Mouse (Mus musculus): ENCODE measurements around the gene Eif6. TPM values are rescaled to one million over a fixed set of nuclear protein-coding genes. Genes with fewer than 3 reads are reported as not detected.

The Eif6 gene
- polyA plus RNA-seq, 1 experiment from 2014 or later = 287 TPM

DNA sequence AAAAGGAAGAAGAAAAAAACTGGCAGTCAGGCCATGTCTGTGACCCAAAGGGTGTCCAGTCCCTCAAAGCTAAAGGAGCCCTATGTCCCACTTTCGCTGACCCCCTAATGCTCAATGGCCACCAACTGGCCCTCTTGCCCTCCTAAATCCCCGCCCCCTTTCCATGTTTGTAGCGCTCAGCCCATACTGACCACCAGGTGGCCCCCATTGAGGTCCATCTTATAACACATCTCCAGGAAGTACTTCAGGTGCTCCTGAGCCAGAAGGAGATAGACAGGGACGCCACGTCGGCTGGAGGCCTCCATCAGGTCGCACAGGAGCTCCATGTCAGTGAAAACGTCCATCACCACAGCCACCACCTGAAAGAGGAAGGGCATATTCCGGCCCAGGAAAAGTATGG, 4.6 kb upstream of the Eif6 start:
- Histone ChIP-seq H3K27me3 (replicated peaks; ENCODE audit: control insufficient read depth, insufficient read depth, low read length) (no peaks in the 10 kb centered on the region), H3K27ac (ENCODE audit: low read length) (no peak overlapping the region), H3K4me1 (ENCODE audit: control insufficient read depth, insufficient read depth, low read length) (peaks cover 15% of the 10 kb centered on the region), H3K9ac (ENCODE audit: low read depth, low read length) (no peak overlapping the region), H3K36me3 (ENCODE audit: control insufficient read depth, insufficient read depth, low read length) (no peaks in the 10 kb centered on the region), H3K9me3 (ENCODE audit: control insufficient read depth, low read length) (no peaks in the 10 kb centered on the region), H3K4me3 (ENCODE audit: low read length) (no peak overlapping the region), H3K4me2 (ENCODE audit: low read depth, low read length) (no peak overlapping the region)
- ATAC-seq = no peak
- 62% methylated on average over 9 of the region's 9 CpGs for WGBS

- Histone ChIP-seq H3K27ac (ENCODE audit: low read length) (no peak overlapping the region), H3K4me3 (ENCODE audit: low read length) (no peak overlapping the region), H3K4me1 (ENCODE audit: control insufficient read depth, insufficient read depth, low read length) (peaks cover 15% of the 10 kb centered on the region), H3K9me3 (ENCODE audit: control insufficient read depth, low read length) (no peaks in the 10 kb centered on the region), H3K36me3 (ENCODE audit: control insufficient read depth, insufficient read depth, low read length) (no peaks in the 10 kb centered on the region), H3K9ac (ENCODE audit: low read depth, low read length) (no peak overlapping the region), H3K4me2 (ENCODE audit: low read depth, low read length) (no peak overlapping the region), H3K27me3 (replicated peaks; ENCODE audit: control insufficient read depth, insufficient read depth, low read length) (no peaks in the 10 kb centered on the region)
- ATAC-seq = no peak
- WGBS = 91% methylated on average over 8 of the region's 8 CpGs
Measured at GRCm38 (mm10) chr2:155830841-155831240, 4.1 kb upstream of the Eif6 start.

GRCm38 (mm10) chr2:155825904-155826629, 658 bp downstream of the Eif6 start:
- Histone ChIP-seq H3K9ac (ENCODE audit: low read depth, low read length) (peak overlapping the region; percentile 84), H3K4me3 (ENCODE audit: low read length) (peak overlapping the region; percentile 77), H3K27ac (ENCODE audit: low read length) (peak overlapping the region; percentile 91), H3K27me3 (replicated peaks; ENCODE audit: control insufficient read depth, insufficient read depth, low read length) (no peaks in the 10 kb centered on the region), H3K36me3 (ENCODE audit: control insufficient read depth, insufficient read depth, low read length) (peaks cover 9% of the 10 kb centered on the region), H3K9me3 (ENCODE audit: control insufficient read depth, low read length) (no peaks in the 10 kb centered on the region), H3K4me1 (ENCODE audit: control insufficient read depth, insufficient read depth, low read length) (peaks cover 16% of the 10 kb centered on the region), H3K4me2 (ENCODE audit: low read depth, low read length) (peak overlapping the region; percentile 71)
- 1% methylated on average over 52 of the region's 52 CpGs for WGBS
- peak; percentile 17 for ATAC-seq

DNA sequence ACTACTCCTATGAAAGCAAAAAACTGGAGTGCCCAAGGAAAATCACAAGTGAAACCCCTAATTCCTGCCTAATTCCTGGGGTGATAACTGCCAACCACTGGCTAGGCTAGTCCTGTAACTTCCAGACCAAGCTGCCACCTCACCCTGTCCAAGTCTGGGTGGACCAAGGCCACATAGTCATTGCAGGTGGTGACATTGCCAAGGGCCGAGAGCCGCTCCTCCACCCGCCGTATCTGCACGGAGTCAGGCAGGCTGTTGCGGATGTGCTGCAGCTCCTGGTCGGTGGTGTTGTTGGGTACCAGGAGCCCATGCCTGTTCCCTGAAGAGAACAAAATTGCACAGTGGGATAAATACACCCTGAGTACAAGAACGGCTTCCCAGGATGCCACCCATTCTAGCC, 3.0 kb downstream of the Eif6 start:
- H3K36me3 ChIP-seq (ENCODE audit: control insufficient read depth, insufficient read depth, low read length) = peaks cover 9% of the 10 kb centered on the region
- no peak overlapping the region for H3K4me2 ChIP-seq (ENCODE audit: low read depth, low read length)
- H3K27me3 ChIP-seq (replicated peaks; ENCODE audit: control insufficient read depth, insufficient read depth, low read length) = no peaks in the 10 kb centered on the region
- H3K4me1 ChIP-seq (ENCODE audit: control insufficient read depth, insufficient read depth, low read length) = peaks cover 27% of the 10 kb centered on the region
- no peak overlapping the region for H3K27ac ChIP-seq (ENCODE audit: low read length)
- no peak overlapping the region for H3K4me3 ChIP-seq (ENCODE audit: low read length)
- WGBS = 96% methylated on average over 8 of the region's 8 CpGs
- H3K9me3 ChIP-seq (ENCODE audit: control insufficient read depth, low read length) = no peaks in the 10 kb centered on the region
- ATAC-seq = no peak
- no peak overlapping the region for H3K9ac ChIP-seq (ENCODE audit: low read depth, low read length)

DNA sequence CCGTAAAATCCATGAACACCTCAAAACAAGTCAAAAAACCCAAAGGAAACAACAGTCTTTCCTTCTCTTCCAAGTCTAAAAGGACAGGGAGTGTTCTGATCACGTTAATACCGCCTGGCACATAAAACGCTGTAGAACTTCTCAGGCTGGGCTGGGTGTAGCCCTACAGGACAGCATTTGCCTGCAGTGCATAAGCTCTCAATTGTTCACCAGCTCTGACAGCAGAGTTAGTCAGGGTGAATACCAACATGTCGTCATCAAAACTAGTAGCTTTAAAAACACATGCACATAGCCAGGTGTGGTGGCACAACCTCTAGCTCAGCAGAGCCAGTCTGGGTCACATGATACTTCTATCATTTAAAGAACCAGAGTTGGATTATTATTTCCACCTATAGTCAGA, 5.9 kb downstream of the Eif6 start:
- Histone ChIP-seq H3K4me2 (ENCODE audit: low read depth, low read length) (no peak overlapping the region), H3K4me3 (ENCODE audit: low read length) (no peak overlapping the region), H3K27me3 (replicated peaks; ENCODE audit: control insufficient read depth, insufficient read depth, low read length) (no peaks in the 10 kb centered on the region), H3K36me3 (ENCODE audit: control insufficient read depth, insufficient read depth, low read length) (peaks cover 9% of the 10 kb centered on the region), H3K9ac (ENCODE audit: low read depth, low read length) (no peak overlapping the region), H3K9me3 (ENCODE audit: control insufficient read depth, low read length) (no peaks in the 10 kb centered on the region), H3K4me1 (ENCODE audit: control insufficient read depth, insufficient read depth, low read length) (peaks cover 25% of the 10 kb centered on the region), H3K27ac (ENCODE audit: low read length) (peak overlapping the region; percentile 97)
- ATAC-seq = no peak
- WGBS = 88% methylated on average over 5 of the region's 5 CpGs

GRCm38 (mm10) chr2:155819449-155820251, 7.1 kb downstream of the Eif6 start:
- WGBS = 40% methylated on average over 6 of the region's 6 CpGs

DNA sequence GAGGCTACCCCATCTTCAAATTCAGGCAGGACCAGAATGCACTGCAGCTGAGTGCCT, 7.5 kb downstream of the Eif6 start, which contains the start of gene BC029722:
Gene BC029722, minus strand, starts transcription at position 35 of the 57 bp plus-strand sequence.
- Histone ChIP-seq H3K4me3 (ENCODE audit: low read length) (peak within 1 kb of the TSS; percentile 80), H3K27me3 (replicated peaks; ENCODE audit: control insufficient read depth, insufficient read depth, low read length) (no peaks in the 10 kb centered on the region), H3K4me2 (ENCODE audit: low read depth, low read length) (peak within 1 kb of the TSS; percentile 87), H3K9ac (ENCODE audit: low read depth, low read length) (peak within 1 kb of the TSS; percentile 92), H3K9me3 (ENCODE audit: control insufficient read depth, low read length) (no peaks in the 10 kb centered on the region), H3K4me1 (ENCODE audit: control insufficient read depth, insufficient read depth, low read length) (peaks cover 19% of the 10 kb centered on the region), H3K36me3 (ENCODE audit: control insufficient read depth, insufficient read depth, low read length) (peaks cover 9% of the 10 kb centered on the region), H3K27ac (ENCODE audit: low read length) (peak within 1 kb of the TSS; percentile 97)
- no peak for ATAC-seq

More at GRCm38 (mm10) chr2:155819449-155820251, 7.1 kb downstream of the Eif6 start:
- H3K4me1 ChIP-seq (ENCODE audit: control insufficient read depth, insufficient read depth, low read length) = peaks cover 19% of the 10 kb centered on the region
- peak; percentile 79 for ATAC-seq
- peak overlapping the region; percentile 57 for H3K9ac ChIP-seq (ENCODE audit: low read depth, low read length)
- no peaks in the 10 kb centered on the region for H3K9me3 ChIP-seq (ENCODE audit: control insufficient read depth, low read length)
- H3K27me3 ChIP-seq (replicated peaks; ENCODE audit: control insufficient read depth, insufficient read depth, low read length) = no peaks in the 10 kb centered on the region
- peak overlapping the region; percentile 80 for H3K4me3 ChIP-seq (ENCODE audit: low read length)
- H3K27ac ChIP-seq (ENCODE audit: low read length) = peak overlapping the region; percentile 97
- peaks cover 9% of the 10 kb centered on the region for H3K36me3 ChIP-seq (ENCODE audit: control insufficient read depth, insufficient read depth, low read length)
- peak overlapping the region; percentile 87 for H3K4me2 ChIP-seq (ENCODE audit: low read depth, low read length)

- H3K27me3 ChIP-seq (replicated peaks; ENCODE audit: control insufficient read depth, insufficient read depth, low read length) = no peaks in the 10 kb centered on the region
- H3K36me3 ChIP-seq (ENCODE audit: control insufficient read depth, insufficient read depth, low read length) = peaks cover 9% of the 10 kb centered on the region
- H3K27ac ChIP-seq (ENCODE audit: low read length) = peak overlapping the region; percentile 97
- H3K4me2 ChIP-seq (ENCODE audit: low read depth, low read length) = peak overlapping the region; percentile 87
- no peaks in the 10 kb centered on the region for H3K9me3 ChIP-seq (ENCODE audit: control insufficient read depth, low read length)
- H3K9ac ChIP-seq (ENCODE audit: low read depth, low read length) = peak overlapping the region; percentile 92
- peak; percentile 95 for ATAC-seq
- WGBS = 1% methylated on average over 37 of the region's 37 CpGs
- peaks cover 19% of the 10 kb centered on the region for H3K4me1 ChIP-seq (ENCODE audit: control insufficient read depth, insufficient read depth, low read length)
- peak overlapping the region; percentile 80 for H3K4me3 ChIP-seq (ENCODE audit: low read length)
Measured at GRCm38 (mm10) chr2:155818596-155819391, 7.9 kb downstream of the Eif6 start.

Measured in intestine, embryonic 16.5 days (tissue).